Mouse (Mus musculus) MEL-GATA-1-ER (cell line): ENCODE results near the gene Plekhh2.

ENCODE experiments used
- DNase-seq: peaks from one replicate; pipeline ENCODE4 v3.0.0-alpha.2; 2012; ENCODE audit warnings: low read depth; ENCODE audit errors: extremely low read depth

The Plekhh2 gene

GRCm38 (mm10) chr17:84606976-84607375 is 95.3 kb downstream of the Plekhh2 start:
- no peak for DNase-seq

DNA sequence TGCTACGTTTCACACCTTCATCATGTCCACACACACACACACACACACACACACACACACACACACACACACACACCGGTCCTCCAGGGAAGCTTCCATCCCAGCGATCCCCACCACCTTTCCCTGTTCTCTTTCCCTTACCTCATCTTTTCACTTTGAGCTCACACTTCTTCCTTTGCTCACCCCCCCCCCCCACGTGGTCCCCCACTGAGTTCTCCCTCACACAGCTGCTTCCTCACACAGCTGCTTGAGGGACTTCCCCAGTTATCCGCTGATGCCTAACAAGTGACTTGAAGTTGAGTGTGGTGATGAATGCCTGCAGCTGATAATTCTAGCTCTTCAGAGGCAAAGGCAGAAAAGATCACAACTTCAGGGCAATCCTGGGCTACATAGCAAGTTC is 95.9 kb downstream of the Plekhh2 start:
- no peak for DNase-seq

GRCm38 (mm10) chr17:84608606-84609005 is 96.9 kb downstream of the Plekhh2 start:
- no peak for DNase-seq

- no peak for DNase-seq
Observed at GRCm38 (mm10) chr17:84611500-84611899, 99.8 kb downstream of the Plekhh2 start.

DNA sequence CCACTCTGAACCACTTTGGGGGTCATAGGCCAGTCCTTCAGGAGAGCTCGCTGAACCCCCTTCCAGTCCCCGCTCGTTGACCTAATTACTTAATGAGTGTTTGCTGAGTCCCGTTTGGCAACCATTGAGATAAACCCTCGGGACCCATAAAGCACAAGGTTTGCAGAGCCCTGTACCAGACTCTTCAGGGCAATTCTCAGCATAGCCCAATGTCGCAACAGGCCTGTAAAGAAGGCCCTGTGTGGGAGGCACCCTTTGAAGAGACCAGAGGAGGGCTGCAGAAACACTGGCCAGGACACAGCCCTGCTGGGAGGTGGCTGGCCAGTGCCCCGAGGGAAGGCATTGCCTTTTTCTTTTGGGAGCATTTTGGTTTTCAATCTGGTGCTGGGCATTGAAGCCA is 100.3 kb downstream of the Plekhh2 start:
- DNase-seq, result no peak

- DNase-seq, result no peak
Observed at GRCm38 (mm10) chr17:84615811-84616210, 104.1 kb downstream of the Plekhh2 start.

- DNase-seq, result no peak
Observed at GRCm38 (mm10) chr17:84616526-84617074, 104.9 kb downstream of the Plekhh2 start.

GRCm38 (mm10) chr17:84617953-84618352 is 106.3 kb downstream of the Plekhh2 start:
- DNase-seq, result no peak

- DNase-seq, result no peak
Observed at GRCm38 (mm10) chr17:84619112-84619511, 107.4 kb downstream of the Plekhh2 start.

GRCm38 (mm10) chr17:84620076-84620475 is 108.4 kb downstream of the Plekhh2 start:
- DNase-seq, result no peak

DNA sequence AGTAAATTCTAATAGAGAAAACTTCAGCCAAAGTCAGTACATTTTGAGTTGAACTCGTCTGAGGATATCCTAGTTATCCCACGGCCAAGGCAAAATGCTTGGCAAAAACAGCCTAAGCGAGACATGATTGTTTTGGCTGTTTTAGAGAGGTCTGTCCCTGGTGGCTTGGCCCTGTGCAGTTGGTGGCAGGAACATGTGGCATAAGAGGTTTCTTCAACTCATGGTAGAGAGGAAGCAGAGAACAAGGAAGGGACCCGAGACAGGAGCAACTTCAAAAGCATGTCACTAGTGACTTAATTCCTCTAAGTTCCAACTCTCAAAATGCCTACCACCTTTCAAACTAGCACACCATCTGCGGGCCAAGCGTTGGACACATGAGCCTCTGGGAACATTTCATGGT is 108.9 kb downstream of the Plekhh2 start:
- no peak for DNase-seq

GRCm38 (mm10) chr17:84621209-84621608 is 109.5 kb downstream of the Plekhh2 start:
- DNase-seq, result no peak

GRCm38 (mm10) chr17:84622028-84622427 is 110.3 kb downstream of the Plekhh2 start:
- no peak for DNase-seq

DNA sequence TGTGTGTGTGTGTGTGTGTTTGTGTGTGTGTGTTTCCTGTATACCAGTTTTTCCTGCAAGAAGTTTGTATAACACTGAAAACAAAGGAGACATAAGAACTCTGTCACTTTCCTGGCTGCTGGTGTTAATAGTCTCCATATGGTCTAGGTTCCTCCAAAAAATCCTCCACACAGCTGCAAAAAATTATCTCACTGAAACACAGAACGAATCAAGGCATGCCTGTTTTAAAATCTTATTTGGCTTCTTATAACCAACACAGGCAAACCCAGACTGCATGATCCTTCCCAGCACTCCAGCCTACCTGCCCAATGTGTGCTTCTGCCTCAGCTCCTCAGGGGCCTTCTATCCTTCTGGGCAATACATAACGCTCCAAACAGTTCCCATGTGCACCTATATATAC is 111.2 kb downstream of the Plekhh2 start:
- DNase-seq, result no peak

- DNase-seq, result no peak
Observed at GRCm38 (mm10) chr17:84626276-84626856, 114.7 kb downstream of the Plekhh2 start, which contains the start of gene Dync2li1. Dync2li1 (plus strand) TSS chr17:84626496.

- no peak for DNase-seq
Observed at GRCm38 (mm10) chr17:84626857-84627305, 115.2 kb downstream of the Plekhh2 start.

DNA sequence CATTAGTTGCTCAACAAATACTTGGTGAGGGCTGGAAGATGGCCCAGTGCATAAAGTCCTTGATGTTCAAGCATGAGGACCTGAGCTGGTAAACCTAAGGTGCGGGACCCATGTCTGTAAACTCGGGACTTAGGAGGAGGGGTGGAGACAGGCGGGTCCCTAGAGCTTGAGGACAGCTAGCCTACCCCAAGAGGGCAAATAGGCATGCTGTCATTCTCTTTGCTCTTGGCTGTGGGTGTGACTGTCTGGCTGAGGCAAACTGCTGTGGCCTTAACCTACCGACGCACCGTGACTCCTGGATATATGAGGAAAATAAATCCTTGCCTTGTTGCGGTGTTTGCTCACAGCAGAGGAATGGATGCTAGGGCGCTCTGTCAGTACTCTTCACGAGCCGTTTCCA is 116.0 kb downstream of the Plekhh2 start:
- no peak for DNase-seq

DNA sequence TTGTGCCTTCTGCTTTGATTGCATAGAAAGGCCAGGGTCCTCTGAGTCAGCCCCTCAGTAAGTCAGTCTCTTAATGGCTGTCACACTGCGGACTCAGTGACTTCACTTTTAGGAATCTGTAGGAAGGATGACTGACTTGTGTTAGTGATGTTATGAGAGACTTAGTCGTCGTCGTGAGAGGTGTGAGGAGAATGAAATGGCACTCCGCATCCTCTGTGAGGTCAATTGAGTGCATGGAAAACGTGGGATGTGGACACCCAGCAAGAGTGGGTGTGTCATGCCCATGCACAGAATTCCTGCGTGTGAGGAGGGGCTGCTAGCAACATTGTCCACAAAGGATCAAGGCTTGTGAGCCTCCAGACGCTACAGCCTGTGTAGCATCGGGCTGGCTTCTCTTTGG is 116.9 kb downstream of the Plekhh2 start:
- DNase-seq, result no peak

GRCm38 (mm10) chr17:84631836-84632235 is 120.1 kb downstream of the Plekhh2 start:
- no peak for DNase-seq

DNA sequence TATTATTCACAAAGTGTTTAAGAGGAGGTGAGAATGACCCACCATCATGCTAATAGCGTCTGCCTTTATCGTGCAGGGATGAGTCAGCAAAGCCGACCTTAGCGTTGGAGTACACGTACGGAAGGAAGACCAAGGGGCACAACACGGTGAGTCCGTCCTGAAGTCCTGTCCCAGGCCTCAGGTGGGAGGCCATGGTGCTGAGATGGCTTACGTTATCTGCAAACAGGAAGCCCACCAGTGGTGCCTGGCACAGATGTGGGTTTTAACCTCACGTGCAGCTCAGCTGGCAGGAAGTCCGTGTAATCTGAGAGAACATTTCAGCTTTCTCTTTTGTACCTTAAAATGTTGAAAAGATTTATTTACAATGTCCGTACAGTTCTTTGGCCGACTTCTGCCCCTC is 121.7 kb downstream of the Plekhh2 start:
- DNase-seq, result no peak

DNA sequence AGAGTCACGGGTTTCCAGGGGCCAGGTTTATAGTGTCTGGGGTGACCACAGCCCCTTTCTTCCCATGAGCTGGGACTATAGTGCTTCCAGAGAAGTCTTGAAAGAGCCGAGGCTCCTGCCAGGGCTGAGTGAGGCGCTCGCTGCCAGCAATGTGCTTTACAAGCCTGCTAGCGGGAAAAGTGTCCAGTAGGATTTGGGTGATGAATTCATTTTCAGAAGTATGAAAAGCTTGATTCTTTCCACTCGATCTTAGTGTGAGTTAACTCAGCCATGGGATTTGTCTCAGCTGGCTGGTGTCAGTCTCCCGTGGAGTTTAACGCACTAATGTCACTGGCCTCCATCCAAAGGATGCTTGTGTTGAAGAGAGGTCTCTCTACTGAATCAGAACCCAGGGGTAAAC is 124.6 kb downstream of the Plekhh2 start:
- DNase-seq, result no peak

DNA sequence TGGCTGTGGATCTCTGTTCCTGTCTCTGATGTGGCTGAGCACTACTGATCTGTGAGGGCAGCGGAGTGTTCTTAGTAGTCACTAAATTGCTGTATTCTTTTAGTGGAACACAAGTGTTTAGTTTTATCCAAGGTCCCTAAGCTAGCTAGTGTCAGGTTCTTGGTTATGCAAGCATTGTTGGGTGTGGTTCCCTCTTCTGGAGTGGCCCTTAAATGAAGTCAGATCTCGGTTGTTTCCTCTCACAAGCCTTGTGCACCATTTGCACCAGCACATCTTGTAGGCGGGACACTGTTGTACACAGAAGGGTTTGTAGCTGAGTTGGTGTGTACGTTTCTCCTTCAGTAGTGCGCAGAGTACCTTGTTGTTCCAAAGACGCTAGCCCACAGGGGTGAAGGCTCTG is 126.3 kb downstream of the Plekhh2 start:
- DNase-seq, result no peak

GRCm38 (mm10) chr17:84639796-84640378 is 128.2 kb downstream of the Plekhh2 start:
- DNase-seq, result no peak
